Mouse (Mus musculus) limb, embryonic 14.5 days (tissue): Measurements from ENCODE around the gene Plbd1. TPM values are rescaled to one million over a fixed set of nuclear protein-coding genes. Genes with fewer than 3 reads are reported as not detected.

Experiments used
- ATAC-seq: fragments of 200-750 bp; cut with Nextera tagmentation; 2 replicates; pipeline ENCODE4 v1.8.0; 2017; ENCODE audit warnings: low read depth, moderate number of reproducible peaks, moderate TSS enrichment; ENCODE audit not compliant: low FRiP score
- DNase-seq: peaks from one replicate; pipeline ENCODE4 v3.0.0-alpha.2; 2015; ENCODE audit warnings: low spot score
- H3K27ac ChIP-seq: fragments of 300-500 bp; sonication (generic); replicated peaks from 2 replicates; pipeline ENCODE4 v1.5.1; 2014; ENCODE audit warnings: low read depth, mild to moderate bottlenecking, low read length, moderate library complexity, mixed read lengths
- H3K27me3 ChIP-seq: fragments of 300-500 bp; sonication (generic); 2 replicates; pipeline ENCODE4 v1.6.1; 2014; ENCODE audit warnings: low read length, mixed read lengths; ENCODE audit not compliant: control insufficient read depth, insufficient read depth
- H3K36me3 ChIP-seq: fragments of 300-500 bp; sonication (generic); 2 replicates; pipeline ENCODE4 v1.6.1; 2014; ENCODE audit warnings: mild to moderate bottlenecking, low read length, moderate library complexity, mixed read lengths; ENCODE audit not compliant: control insufficient read depth, insufficient read depth
- H3K4me1 ChIP-seq: fragments of 300-500 bp; sonication (generic); 2 replicates; pipeline ENCODE4 v1.6.1; 2014; ENCODE audit warnings: antibody characterized with exemption, low read length, mixed read lengths; ENCODE audit not compliant: control insufficient read depth, insufficient read depth
- H3K4me2 ChIP-seq: fragments of 300-500 bp; sonication (generic); replicated peaks from 2 replicates; pipeline ENCODE4 v1.6.1; 2014; ENCODE audit warnings: low read depth, mild to moderate bottlenecking, low read length, moderate library complexity; ENCODE audit not compliant: severe bottlenecking
- H3K4me3 ChIP-seq: fragments of 300-500 bp; sonication (generic); replicated peaks from 2 replicates; pipeline ENCODE4 v1.5.1; 2014; ENCODE audit warnings: low read length
- H3K9ac ChIP-seq: fragments of 300-500 bp; sonication (generic); 2 replicates; pipeline ENCODE4 v1.6.1; 2014; ENCODE audit warnings: mild to moderate bottlenecking, low read depth, low read length, moderate library complexity; ENCODE audit not compliant: severe bottlenecking
- H3K9me3 ChIP-seq: fragments of 300-500 bp; sonication (generic); 2 replicates; pipeline ENCODE4 v1.6.1; 2016; ENCODE audit warnings: low read length; ENCODE audit not compliant: control insufficient read depth
- POLR2A ChIP-seq: fragments of 200-500 bp; IDR thresholded peaks from 2 replicates; pipeline ENCODE4 v1.8.0; 2012; ENCODE audit warnings: inconsistent platforms, mild to moderate bottlenecking, moderate library complexity, borderline replicate concordance; ENCODE audit not compliant: insufficient read depth, insufficient read length; ENCODE audit errors: extremely low read depth
- WGBS: fragments of 180-500 bp; shearing (Covaris S2); extraction: QIAGEN DNeasy Blood & Tissue Kit; methylation state at CpG from one replicate; pipeline ENCODE4 v1.1.7; 2014; 5-methylcytosine and 5-hydroxymethylcytosine counted together
- polyA plus RNA-seq, 2 experiments: library from polyadenylated mRNA; depleted of rRNA in 1 of 2; stranded (reverse) in 1 of 2; unstranded in 1 of 2; fragments of >200 nt; fragmentation: Nextera tagmentation in 1 of 2; extraction: Ambion mirVana in 1 of 2; gene quantifications; 2 replicates each; pipeline versions ENCODE4 v1.2.1 to v1.2.3; 2012 to 2014

The Plbd1 gene
- polyA plus RNA-seq, 2 experiments: 5.6 to 19.8 TPM

DNA sequence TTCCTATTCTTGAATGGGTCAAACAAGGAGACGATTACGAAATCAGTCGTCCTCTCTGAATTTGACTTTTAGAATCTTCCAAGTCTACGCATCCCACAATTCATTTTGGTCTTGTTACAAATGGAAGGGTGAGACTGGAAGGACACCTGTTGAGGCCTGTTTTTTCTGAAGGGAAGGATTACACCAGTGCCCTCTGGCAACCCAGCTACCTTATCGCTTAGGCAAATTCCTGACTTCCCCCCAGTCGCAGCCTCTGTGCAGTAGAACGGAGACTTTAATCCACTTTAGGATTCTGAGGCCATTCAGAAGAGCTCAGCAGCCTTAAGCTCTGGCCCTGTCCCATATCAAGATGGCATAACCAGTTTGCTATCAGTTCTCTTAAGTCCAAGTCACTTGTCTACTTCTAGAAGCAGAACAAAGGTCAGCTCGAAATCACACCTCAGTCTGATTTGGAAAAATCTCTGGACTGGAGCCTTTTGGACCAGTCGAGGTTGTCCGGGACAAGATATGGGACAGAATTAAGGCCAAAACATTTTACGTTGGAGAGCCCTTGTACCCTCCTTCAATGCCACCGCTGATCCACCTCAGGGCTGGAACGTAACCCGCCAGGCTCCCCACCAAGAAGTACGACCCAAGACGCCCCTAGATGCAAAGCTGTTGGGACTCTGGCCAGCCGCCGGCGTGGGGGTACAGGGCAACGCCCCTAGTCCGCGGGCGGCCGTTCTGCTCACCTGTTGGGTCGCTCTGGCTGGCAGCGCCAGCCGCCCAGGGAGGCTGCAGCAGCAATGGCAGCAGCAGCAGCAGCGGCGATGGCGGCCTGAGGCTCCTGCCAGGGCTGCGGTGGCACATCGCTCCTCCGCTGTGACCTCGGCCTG lies 660 bp downstream of the Plbd1 start:
- Histone ChIP-seq H3K9ac (peak overlapping the region; percentile 43), H3K4me2 (peak overlapping the region; percentile 69)

DNA sequence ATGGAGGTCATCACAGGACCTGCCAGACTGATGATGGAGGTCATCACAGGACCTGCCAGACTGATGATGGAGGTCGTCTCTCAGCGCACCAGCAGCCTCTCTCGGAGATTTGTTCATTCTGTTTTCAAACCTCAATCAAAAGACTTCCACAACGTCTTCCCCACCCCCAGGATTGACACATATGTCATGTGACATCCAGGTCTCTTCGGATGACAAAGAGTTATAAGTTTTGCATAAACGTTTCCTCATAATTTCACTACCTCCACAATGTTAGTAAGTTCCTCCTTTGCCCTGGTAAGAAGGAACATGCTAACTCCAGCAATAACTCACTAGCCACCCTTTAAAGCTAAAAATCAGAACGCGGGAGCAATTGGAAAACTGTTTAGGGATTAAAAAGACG lies 2.5 kb downstream of the Plbd1 start:
- H3K4me2 ChIP-seq: no peak overlapping the region
- H3K27ac ChIP-seq: no peak overlapping the region
- WGBS: 88% methylated on average over 9 of the region's 9 CpGs
- H3K4me1 ChIP-seq: peaks cover 7% of the 10 kb centered on the region; the same call in 1 of the 2 replicates
- no peaks in the 10 kb centered on the region for H3K36me3 ChIP-seq
- DNase-seq: no peak
- no peak for ATAC-seq
- no peak overlapping the region for H3K9ac ChIP-seq
- peaks cover 16% of the 10 kb centered on the region for H3K27me3 ChIP-seq
- no peak overlapping the region for H3K4me3 ChIP-seq
- no peak for TF ChIP-seq POLR2A
- no peaks in the 10 kb centered on the region for H3K9me3 ChIP-seq

More for the DNA sequence above, 660 bp downstream of the Plbd1 start:
- Histone ChIP-seq H3K27ac (no peak overlapping the region), H3K9me3 (no peaks in the 10 kb centered on the region), H3K4me3 (peak overlapping the region; percentile 37), H3K36me3 (no peaks in the 10 kb centered on the region), H3K4me1 (peaks cover 7% of the 10 kb centered on the region; the same call in 1 of the 2 replicates), H3K27me3 (peaks cover 16% of the 10 kb centered on the region)
- DNase-seq: no peak
- 18% methylated on average over 34 of the region's 34 CpGs for WGBS
- ATAC-seq: no peak
- no peak for TF ChIP-seq POLR2A

- H3K27me3 ChIP-seq: peaks cover 16% of the 10 kb centered on the region
- peaks cover 7% of the 10 kb centered on the region; the same call in 1 of the 2 replicates for H3K4me1 ChIP-seq
- no peak overlapping the region for H3K9ac ChIP-seq
- H3K27ac ChIP-seq: no peak overlapping the region
- no peaks in the 10 kb centered on the region for H3K36me3 ChIP-seq
- H3K4me3 ChIP-seq: no peak overlapping the region
- 77% methylated on average over 4 of the region's 4 CpGs for WGBS
- ATAC-seq (no peak), DNase-seq (no peak)
- H3K4me2 ChIP-seq: no peak overlapping the region
- TF ChIP-seq POLR2A: no peak
- H3K9me3 ChIP-seq: no peaks in the 10 kb centered on the region
Observed at GRCm38 (mm10) chr6:136658303-136658702, 3.4 kb downstream of the Plbd1 start.

- 69% methylated on average over 11 of the region's 11 CpGs for WGBS
- Histone ChIP-seq H3K4me2 (peak overlapping the region; percentile 23), H3K27ac (no peak overlapping the region), H3K9ac (no peak overlapping the region), H3K4me3 (no peak overlapping the region), H3K27me3 (peaks cover 1% of the 10 kb centered on the region; the same call in 1 of the 2 replicates), H3K4me1 (no peaks in the 10 kb centered on the region), H3K36me3 (no peaks in the 10 kb centered on the region), H3K9me3 (no peaks in the 10 kb centered on the region)
- ATAC-seq (no peak), DNase-seq (no peak)
- no peak for TF ChIP-seq POLR2A
Observed at GRCm38 (mm10) chr6:136655786-136656185, 5.9 kb downstream of the Plbd1 start.

DNA sequence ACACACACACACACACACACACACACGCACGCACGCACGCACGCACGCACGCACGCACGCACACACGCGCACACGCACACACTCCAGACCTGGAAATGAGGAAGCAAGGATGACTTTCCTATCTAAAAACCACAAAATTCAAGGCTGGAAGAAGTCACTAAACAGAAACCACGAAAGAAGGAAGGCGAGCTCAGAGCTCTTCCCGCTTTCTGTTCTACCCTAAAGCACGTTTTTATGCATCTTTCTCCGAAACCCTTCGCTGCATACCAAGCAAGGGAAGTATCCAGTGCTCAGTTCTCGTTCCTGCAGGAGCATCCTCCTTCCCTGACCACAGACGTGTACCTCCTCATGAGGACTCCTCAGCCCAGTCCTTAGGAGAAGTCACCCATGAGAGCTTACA lies 7.3 kb downstream of the Plbd1 start:
- no peaks in the 10 kb centered on the region for H3K36me3 ChIP-seq
- no peaks in the 10 kb centered on the region for H3K4me1 ChIP-seq
- no peak overlapping the region for H3K4me2 ChIP-seq
- DNase-seq: no peak
- WGBS: 78% methylated on average over 20 of the region's 20 CpGs
- no peaks in the 10 kb centered on the region for H3K27me3 ChIP-seq
- no peak for ATAC-seq
- no peak overlapping the region for H3K9ac ChIP-seq
- no peaks in the 10 kb centered on the region for H3K9me3 ChIP-seq
- TF ChIP-seq POLR2A: no peak
- H3K4me3 ChIP-seq: no peak overlapping the region
- H3K27ac ChIP-seq: no peak overlapping the region
